Mouse (Mus musculus): Measurements from ENCODE around the gene Fgd4. TPM values are rescaled to one million over a fixed set of nuclear protein-coding genes. Genes with fewer than 3 reads are reported as not detected.

The Fgd4 gene
- not detected in 2 replicates for polyA plus RNA-seq (2012)

DNA sequence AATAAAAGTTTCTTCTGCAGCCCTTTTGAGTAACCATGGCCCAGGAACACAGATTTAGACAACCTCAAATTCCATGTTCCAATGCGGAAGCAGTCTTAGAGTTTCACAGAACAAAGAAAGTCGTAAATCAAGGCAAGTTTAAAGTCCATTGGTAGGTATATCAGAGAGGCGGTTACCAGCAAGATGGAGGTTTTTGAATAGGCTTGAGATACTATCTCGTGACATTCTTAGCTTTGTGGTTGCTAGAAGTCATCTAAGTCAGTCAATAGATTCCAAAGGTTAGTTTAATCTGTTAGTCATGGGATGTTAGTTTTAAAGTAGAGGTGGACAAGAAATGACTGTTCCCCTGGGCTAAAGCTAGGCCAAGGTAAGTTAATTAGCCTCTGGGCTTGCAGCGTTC, at the start of gene Fgd4:
TSS of gene Fgd4 (minus strand) at position 89 of the 400 bp plus-strand sequence.
- TF ChIP-seq GATA1 (IDR thresholded peaks at IDR 0.05; ENCODE audit: low read length): no peak

DNA sequence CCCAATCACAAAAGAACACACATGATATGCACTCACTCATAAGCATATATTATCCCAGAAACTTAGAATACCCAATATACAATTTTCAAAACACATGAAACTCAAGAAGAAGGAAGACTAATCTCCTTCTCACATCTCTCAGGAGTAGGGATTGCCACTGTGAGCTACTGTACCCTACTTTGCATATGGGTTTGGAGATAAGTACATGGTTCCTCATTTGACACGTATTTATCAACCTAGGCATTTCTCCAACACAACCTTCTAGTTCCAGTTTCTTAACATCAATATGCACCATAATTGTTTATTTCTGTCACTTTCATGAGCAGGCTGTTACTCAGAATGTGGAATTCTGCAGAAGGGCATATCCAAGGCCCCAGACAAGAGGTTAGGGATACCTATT, 44.8 kb upstream of the Fgd4 start:
- no peak for TF ChIP-seq GATA1 (IDR thresholded peaks at IDR 0.05; ENCODE audit: low read length)

DNA sequence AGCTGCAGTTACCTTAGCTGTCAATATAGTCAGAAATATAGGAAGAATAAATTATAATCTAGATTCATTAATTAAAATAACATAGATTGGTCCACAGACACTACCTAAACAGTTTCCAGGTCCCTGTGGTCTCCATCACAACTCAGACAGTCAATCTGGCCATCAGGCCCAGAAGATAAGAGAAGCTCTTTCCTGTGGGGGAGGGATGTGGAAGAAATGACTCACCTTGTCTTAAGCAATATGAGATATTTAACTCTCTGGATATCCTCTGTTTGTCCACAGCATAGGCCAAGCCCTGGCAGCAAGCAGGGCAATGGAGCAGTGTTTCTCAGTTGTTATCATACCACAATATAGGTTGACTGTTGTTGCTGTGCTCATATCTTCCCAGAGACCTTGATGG, 33.4 kb upstream of the Fgd4 start:
- TF ChIP-seq GATA1 (IDR thresholded peaks at IDR 0.05; ENCODE audit: low read length): no peak

DNA sequence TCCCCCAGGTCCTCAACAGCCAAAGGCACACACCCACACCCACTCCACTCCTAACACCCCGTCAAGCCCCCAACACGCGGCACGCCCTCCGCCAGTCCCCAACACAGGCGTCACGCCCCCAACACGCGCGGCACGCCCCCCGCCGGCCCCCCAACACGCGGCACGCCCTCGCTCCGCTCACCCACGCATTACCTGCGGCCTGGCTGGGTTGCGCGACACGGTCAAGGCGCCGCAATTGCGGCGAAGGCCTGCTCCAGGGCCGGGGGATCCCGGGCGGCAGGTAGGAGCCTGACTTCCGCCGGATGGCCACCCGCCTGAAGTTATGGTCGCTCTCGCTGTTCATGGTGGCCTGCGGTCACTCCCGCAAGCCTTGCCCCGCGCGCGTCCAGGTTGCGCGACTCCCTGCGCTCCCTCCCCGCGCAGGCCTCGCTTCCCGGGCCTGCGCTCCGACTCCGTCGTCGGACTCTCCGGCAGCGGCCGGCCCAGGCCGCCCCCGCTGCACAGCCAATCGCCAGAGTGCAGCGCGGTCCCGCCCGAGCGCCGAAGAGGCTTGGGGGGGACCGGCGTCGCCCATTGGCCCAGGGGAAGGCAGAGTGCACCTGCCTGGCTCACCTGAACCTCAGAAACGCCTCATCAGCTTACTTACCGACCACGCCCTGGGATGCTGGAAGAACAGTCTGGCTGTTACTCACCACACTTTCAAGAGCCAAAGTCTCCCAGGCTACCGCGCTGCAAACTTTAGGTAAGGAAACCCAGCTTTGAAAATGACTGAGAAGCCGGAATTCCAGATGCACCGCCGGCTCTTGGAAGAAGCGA, 555 bp downstream of the Fgd4 start:
- TF ChIP-seq GATA1 (IDR thresholded peaks at IDR 0.05; ENCODE audit: low read length): no peak

DNA sequence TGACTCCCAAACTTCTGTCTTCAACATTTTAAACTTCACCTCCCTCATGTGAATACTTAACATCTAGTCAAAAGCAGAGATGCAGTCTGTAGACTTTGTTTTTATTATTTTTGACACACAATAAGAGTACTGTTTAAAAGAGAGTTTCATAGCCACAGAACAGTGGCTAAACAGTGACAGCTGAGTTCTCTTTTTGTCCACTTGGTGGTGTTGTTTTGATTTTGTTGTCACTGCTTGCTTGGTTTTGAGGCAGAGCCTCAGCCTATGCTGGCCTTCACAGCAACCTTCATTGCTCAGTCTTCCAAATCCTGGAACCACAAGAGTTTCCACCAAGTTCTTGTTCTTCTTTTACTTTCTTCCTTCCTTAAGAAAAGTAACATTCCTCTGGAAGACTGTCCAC, 3.8 kb downstream of the Fgd4 start:
- no peak for TF ChIP-seq GATA1 (IDR thresholded peaks at IDR 0.05; ENCODE audit: low read length)

DNA sequence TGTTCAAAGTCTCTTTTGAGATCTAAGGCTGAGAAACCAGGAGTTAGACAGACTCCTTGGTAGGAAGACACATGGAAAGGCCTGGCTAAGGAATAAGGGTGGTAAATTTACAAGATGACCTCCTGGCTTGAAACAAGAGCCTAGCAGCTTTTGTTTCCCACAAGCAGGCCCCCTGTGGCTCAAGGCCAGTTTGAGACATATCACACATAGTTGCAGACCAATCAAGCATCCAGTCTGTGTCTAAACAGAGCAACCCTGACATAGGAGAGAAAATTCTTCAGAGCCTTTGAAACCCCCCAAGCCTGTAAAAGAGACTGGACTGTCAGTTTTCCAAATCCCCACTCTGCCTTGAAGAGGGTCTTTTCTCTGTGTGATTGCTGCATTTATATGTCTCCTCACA, 7.7 kb downstream of the Fgd4 start:
- no peak for TF ChIP-seq GATA1 (IDR thresholded peaks at IDR 0.05; ENCODE audit: low read length)

DNA sequence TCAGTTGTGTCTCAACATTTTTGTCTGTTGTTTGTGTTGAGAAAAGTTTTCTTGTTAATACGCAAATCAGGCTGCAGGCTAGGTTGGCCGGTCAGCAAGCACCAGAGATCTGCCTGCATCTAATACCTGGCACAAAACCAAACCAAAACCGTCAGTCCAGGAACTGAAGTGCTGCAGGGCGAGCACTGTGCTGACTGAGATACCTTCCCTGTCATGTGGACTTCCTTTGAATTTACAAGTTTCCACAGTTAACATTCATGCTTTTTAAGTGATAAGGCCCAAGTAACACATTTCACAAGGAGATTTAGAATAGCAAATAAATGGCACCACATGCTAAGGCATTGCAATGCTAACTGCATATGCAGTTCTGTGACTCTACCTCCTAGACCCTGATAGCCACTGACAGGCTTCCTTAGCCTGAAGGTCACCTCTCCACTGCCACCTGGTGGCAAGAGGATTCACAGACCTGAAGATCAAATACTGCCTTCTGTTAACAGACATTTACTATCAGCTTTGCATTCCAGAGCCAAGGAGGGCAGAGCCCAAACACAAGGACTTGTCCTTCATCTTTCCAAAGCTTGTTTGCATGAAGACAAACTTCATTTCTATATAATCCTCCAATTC, 15.8 kb downstream of the Fgd4 start:
- no peak for TF ChIP-seq GATA1 (IDR thresholded peaks at IDR 0.05; ENCODE audit: low read length)

DNA sequence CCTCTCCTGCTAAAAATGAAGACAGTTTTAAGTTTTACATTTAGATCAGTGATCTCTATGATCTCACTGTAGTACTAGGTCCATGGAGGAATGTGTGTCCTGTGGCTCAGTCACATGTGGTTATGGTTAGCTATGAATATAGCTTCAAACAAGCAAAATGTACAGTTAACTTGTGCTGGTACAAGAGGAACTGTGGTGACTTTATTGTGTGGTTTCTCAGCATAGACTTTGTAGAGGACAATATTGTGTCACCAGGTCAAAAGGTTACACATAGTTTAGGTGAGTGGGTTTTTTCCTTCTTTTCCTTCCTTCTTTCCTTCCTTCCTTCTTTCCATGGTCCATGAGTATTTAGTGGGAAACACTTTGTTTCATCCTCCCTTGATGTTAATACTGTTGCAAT, 23.8 kb downstream of the Fgd4 start:
- no peak for TF ChIP-seq GATA1 (IDR thresholded peaks at IDR 0.05; ENCODE audit: low read length)

DNA sequence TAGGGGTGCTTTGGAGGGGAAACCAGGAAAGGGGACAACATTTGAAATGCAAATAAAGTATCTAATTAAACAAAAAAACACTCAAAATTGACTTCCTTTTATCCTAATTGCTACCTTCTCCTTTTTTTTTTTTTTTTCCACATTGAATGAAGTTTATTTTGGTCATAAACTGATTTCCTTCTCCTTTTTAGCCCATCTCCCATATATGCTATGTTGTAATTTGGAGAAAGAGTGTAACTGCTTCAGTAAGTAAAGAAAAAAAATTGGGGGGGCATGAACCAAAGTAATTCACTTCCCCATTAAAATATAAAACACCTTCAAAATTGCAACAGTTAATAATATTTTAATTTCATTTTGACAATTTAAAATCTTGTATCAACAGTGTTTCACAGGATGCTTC, 25.8 kb downstream of the Fgd4 start:
- TF ChIP-seq GATA1 (IDR thresholded peaks at IDR 0.05; ENCODE audit: low read length): no peak

DNA sequence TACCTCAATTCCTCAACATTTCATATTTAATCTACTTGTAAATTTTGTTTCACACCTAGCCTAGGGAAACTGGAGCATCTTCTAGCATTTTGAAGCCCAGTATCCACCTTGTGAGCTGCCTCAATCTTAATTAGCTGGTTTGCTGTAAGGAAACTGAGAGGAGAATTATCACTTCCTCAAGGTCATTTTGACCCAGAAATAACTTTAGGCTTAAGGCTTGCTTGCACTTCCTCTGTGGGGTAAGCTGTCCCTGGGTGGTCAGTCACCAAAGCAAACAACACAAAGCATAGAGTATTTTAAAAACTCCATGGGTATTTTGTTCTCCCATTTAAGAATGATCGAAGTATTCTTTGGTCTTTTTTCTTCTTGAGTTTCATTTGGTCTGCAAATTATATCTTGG, 27.2 kb downstream of the Fgd4 start:
- no peak for TF ChIP-seq GATA1 (IDR thresholded peaks at IDR 0.05; ENCODE audit: low read length)

DNA sequence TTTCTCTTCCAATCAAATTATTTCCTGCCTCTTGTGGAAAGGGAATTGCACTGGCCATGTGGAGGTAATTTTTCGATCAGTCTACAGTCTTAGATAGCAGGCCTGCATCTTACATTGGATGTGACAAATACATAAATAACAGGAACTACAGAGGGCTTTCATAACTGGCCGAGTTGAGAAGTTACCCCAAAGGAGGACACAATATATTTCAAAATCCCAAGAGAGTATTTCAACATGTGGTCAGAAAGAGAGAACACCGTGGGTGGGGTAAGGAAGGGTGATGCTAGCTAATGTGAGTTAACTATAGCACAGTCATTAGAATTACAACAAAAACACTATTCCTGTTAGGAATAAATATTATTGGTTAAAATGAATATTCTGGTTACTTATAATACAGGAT, 29.0 kb downstream of the Fgd4 start:
- TF ChIP-seq GATA1 (IDR thresholded peaks at IDR 0.05; ENCODE audit: low read length): no peak

DNA sequence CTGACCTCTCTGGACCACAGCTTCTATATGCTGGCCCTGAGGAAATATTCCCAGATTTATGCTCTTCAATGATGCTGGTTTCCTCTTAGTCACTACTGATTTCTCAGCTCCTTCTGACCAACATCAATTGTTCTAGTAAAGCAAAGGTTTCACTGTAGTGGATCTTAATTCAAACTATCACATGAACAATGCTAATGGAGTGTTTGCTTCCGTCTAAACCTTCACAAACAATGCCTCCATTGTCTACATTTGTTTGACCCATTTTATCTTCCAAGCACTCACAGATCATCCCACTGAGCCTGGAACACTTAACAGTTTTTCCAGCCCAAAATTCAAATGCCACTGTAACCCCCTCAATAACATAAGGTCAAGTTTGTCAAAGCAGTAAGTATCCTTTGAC, 33.6 kb downstream of the Fgd4 start:
- no peak for TF ChIP-seq GATA1 (IDR thresholded peaks at IDR 0.05; ENCODE audit: low read length)

DNA sequence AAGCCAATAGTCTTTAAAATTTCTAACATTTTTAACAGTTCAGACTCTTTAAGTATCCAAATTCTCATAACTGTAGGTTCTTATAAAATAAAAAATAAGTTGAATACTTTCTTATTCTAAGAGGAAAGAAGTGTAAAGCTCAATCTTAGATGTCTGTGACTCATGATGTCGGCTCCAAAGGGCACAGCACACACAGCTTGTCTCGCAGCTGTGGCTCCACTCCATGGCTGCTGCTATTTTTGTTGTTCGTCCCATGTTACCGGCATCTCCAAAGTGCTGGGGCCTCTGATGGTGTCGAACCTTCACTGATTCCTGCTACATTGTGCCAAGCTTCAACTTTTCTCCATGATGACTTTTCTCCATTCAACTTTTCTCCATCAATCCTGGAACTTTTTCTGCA, 34.1 kb downstream of the Fgd4 start:
- TF ChIP-seq GATA1 (IDR thresholded peaks at IDR 0.05; ENCODE audit: low read length): no peak

DNA sequence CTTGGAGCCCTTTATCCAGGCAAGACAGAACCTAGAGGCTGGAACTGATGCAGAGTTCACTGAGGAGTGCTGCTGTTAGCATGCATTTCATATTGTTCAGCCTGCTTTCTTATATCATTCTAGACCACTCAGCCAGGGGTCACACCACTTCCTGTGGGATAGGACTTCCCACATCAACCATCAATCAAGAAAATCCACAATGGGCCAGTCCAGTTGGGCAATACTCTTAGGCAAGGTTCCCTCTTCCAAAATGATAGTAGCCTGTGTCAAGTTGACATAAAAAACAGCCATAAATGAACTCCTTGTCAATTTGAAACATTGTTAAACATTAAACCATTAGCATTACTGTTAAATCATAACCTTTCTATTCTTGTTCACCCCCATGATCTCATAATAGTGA, 34.6 kb downstream of the Fgd4 start:
- no peak for TF ChIP-seq GATA1 (IDR thresholded peaks at IDR 0.05; ENCODE audit: low read length)

DNA sequence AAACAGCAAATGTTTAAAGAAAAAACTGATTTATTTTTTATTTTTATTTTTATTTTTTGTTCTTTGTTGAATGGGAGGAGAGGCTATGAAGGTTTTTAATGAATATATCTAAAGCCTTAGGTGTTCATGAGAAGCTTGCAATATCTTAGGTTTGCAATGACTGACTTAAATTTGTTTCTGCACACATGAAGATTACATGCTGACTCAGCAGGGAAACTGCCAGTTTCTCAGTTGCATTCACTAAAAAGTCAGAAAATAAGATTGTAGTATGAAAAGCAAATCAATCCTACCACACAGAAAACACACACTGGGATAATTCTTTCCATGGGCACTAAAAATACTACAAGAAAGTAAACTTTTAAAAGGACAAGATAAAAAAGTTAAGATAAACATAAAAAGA, 39.6 kb downstream of the Fgd4 start:
- no peak for TF ChIP-seq GATA1 (IDR thresholded peaks at IDR 0.05; ENCODE audit: low read length)

DNA sequence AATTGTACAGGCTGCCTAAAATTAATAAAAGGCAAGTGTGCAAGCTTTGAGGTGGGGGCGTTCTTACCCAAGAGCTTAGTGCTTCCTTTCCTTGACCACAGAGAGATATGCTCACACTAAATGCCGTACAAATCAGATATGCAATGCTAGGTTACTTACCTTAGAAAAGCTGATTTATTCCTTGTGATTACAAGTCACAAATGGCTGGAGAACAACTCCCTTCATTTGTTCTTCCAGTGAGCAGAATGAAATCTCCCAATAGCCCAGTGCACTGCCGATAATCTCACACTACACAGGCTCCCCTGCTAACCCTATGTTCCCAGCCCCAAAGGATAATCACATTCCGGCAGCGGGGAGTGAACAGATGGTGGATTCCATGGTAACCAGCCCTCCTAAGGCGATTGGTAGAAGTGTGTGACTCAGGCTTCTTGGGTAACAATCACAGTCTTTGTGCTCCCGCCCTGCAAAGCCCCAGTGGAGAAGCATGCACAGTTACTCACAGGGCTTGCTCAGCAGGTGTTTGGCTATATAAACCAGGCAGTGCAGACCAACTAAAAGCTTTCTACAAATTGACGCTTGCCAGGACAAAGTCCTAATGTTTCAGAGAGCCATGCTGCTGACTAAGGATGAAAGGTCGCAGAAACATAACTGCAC, 40.3 kb downstream of the Fgd4 start:
- no peak for TF ChIP-seq GATA1 (IDR thresholded peaks at IDR 0.05; ENCODE audit: low read length)
